Mouse (Mus musculus) C2C12 (cell line): ENCODE measurements around the gene Rnf8.

Experiments
- CEBPB ChIP-seq: IDR thresholded peaks from one replicate; pipeline ENCODE4 v1.6.1; 2011; ENCODE audit warnings: low read depth, mild to moderate bottlenecking, control low read depth, moderate library complexity
- CTCF ChIP-seq: IDR thresholded peaks from one replicate; pipeline ENCODE4 v1.5.1; 2011; ENCODE audit not compliant: control insufficient read depth, insufficient read depth, insufficient read length
- MAX ChIP-seq: IDR thresholded peaks from one replicate; pipeline ENCODE4 v1.6.1; 2011; ENCODE audit warnings: mild to moderate bottlenecking, control low read depth
- MYOD1 ChIP-seq: IDR thresholded peaks from one replicate; pipeline ENCODE4 v1.6.1; 2011; ENCODE audit warnings: low read depth; ENCODE audit not compliant: control insufficient read depth, insufficient read length
- USF1 ChIP-seq: IDR thresholded peaks from one replicate; pipeline ENCODE4 v1.6.1; 2011; ENCODE audit warnings: low read depth, mild to moderate bottlenecking, control low read depth, moderate library complexity

DNA sequence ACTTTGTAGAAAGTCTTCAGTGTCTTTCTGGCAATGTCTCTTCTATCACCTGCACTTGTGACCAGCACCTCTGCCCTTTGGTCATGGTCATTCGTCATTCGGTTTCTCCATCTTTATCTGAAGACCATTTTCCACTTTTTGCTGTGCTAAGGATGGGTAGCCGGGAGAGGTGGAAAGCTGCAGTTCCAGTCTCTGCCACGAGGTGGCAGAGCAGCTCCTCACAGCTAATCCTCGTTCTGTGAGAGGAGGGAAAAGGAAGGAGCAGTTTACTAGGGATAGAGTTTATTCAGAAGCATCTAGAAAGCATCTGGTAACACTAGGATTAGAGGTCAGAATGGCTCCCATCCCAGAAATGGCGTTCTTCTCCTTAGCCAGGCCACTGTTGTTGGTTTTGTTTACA is 11.3 kb upstream of the Rnf8 start:
- TF ChIP-seq CTCF (peak; percentile 68), USF1 (no peak), CEBPB (no peak), MAX (no peak), MYOD1 (no peak)
